Mouse (Mus musculus): ENCODE measurements around the gene Rec8. TPM values are rescaled to one million over a fixed set of nuclear protein-coding genes. Genes with fewer than 3 reads are reported as not detected.

Rec8 gene
- polyA plus RNA-seq (2012; rRNA removed): 17.0 and 19.2 TPM in 2 replicates

GRCm38 (mm10) chr14:55617822-55618221, at the start of gene Rec8:
Gene Rec8 (plus strand): TSS chr14:55618037.

GRCm38 (mm10) chr14:55575302-55575701, 42.5 kb upstream of the Rec8 start, which contains the start of gene Fitm1:
Gene Fitm1 (plus strand): TSS chr14:55575617.

DNA sequence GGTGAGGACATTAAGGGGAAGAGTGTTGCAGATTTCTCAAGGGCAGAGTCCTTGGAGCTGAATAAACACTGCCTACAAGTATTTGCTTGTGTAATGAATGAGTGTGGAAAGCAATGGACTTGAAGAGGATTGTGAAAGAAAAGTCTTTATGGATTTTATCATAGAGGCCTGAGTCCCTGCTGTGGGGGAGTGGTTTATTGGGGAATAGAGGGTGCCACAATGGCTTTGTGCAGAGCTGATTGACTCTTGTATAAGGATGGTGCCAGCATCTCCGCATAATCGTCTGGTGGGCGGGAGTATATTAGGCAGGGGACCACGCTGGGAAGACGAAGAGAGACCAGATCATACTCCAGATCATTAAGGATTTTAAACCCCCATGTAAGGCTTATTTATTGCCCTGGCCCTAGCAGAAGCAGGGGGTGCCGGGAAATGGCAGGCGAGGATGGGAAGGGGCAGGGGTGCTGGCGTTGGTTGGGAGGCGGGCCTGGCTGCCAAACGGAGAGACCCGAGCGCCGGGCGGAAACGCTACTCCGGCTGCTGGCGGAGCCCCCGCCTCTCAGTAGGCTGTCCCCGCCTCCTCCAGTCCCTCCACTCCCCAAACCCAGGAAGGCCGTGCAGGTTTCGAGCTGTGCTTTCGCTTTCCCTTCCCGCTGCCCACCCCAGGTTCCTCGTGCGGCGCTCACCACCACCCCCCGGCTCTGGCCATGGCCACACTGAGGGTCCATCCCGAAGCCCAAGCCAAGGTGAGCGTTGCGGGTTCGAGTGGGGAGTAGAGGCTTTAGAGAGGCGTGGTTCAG, 39.8 kb upstream of the Rec8 start, which contains the start of gene Psme1:
Gene Psme1 (plus strand): TSS at position 253 of the 797 bp plus-strand sequence.

DNA sequence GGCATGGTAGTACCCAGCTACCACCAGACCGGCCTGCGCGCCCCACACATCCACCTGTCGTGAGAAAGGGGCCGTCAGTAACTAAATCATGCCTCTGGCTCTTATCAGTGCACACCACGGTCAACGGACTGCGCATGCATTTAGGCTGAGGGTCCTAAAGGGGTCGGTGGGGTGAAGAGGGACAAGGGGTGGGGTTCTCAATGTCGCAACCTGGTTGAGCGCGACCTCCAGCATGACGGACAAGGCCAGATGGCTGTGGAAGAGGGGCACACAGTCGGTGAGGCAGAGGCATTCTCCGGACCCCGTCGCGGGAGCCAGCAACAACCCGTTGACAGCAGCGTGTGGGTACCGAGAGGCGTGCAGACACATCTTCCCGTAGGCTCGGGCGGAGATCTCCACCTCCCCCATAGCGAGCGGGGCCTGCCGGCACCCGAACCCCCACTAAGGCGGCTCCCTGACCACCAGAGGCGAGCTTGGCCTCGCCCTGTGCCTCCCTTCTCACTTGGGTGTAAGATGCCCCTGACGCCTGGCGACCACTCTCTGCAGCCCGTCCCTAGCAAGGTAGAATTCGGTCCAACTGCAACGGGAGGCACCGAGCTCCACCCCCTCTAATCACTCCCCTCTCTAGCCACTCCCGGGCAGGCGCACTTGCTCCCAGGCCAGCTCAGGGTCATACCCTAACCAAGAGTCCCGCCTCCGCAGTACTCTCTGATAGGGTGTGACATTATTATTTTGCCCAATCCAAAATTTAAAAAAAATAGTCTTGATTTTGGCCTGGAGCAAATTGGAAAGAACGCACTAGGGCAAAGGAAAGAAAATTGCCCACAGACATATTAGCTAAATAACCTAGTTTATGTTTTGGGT, 32.9 kb upstream of the Rec8 start, which contains the start of gene Emc9:
Gene Emc9 (minus strand): TSS at position 601 of the 864 bp plus-strand sequence.

DNA sequence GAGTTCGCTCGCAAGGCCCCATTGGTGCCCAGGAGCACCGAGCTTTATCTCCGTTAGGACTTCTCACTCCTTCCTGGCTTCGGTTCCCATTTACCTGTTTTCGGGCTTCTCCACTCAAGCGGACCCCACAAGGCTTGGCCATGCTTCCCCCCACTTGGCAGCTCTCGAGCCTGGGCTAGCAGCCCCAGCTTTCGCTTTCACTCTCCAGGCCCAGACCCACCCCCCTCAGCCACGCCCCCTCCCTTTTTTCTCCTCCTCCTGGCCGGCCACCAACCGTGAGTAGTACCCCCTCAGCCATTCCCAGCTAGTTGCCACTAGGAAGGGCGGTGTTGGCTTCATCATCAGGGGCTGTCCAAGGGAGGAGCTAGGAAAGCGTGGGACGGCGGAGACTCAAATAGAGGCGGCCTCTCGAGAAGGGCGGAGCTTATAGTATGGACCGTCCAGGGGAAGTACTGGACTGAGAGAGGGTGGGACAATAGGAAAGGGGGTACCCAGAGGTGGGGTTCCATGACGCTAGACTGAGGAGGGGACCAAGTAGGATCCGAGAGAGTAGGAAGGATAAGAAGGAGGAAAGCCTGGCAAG, 27.0 kb upstream of the Rec8 start, which contains the start of gene Psme2:
Gene Psme2 (minus strand): TSS at position 366 of the 583 bp plus-strand sequence.

DNA sequence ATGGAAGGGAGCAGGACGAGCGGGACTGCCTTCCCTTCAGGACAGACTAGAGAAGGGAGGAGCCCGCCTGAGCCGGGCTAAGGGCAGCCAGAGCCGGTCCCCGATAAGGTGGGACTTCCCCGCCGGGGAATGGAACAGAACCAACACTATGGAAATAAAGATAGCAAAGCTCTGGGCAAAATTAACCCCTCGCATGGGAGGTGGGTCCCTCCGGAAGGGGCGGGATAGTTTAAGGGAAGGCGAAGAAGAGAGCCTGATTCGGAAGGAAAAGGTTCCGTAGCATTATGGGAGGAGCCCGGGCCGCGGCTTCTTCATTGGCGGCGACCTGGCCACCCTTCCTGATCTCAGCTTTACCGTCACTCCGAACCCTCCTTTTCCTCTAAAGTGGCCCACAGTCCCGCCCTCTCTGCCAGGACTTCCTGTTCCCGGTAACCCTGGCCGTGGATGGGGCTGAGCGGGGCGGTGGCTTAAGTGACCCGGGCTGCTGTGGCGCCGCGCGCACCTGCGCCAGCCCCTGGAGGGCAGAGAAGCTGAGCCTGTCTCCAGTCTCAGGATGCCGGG, 26.4 kb upstream of the Rec8 start, which contains the start of gene Rnf31:
Gene Rnf31 (plus strand): TSS at position 378 of the 561 bp plus-strand sequence.

GRCm38 (mm10) chr14:55603271-55603632, 14.6 kb upstream of the Rec8 start, which contains the start of gene Irf9:
Gene Irf9 (plus strand): TSS chr14:55603571.

GRCm38 (mm10) chr14:55635523-55636007, 17.7 kb downstream of the Rec8 start, which contains the start of gene Ipo4:
Gene Ipo4 (minus strand): TSS chr14:55635957.

GRCm38 (mm10) chr14:55637795-55638194, 20.0 kb downstream of the Rec8 start, which contains the start of gene Gm49378:
Gene Gm49378 (minus strand): TSS chr14:55637895.

DNA sequence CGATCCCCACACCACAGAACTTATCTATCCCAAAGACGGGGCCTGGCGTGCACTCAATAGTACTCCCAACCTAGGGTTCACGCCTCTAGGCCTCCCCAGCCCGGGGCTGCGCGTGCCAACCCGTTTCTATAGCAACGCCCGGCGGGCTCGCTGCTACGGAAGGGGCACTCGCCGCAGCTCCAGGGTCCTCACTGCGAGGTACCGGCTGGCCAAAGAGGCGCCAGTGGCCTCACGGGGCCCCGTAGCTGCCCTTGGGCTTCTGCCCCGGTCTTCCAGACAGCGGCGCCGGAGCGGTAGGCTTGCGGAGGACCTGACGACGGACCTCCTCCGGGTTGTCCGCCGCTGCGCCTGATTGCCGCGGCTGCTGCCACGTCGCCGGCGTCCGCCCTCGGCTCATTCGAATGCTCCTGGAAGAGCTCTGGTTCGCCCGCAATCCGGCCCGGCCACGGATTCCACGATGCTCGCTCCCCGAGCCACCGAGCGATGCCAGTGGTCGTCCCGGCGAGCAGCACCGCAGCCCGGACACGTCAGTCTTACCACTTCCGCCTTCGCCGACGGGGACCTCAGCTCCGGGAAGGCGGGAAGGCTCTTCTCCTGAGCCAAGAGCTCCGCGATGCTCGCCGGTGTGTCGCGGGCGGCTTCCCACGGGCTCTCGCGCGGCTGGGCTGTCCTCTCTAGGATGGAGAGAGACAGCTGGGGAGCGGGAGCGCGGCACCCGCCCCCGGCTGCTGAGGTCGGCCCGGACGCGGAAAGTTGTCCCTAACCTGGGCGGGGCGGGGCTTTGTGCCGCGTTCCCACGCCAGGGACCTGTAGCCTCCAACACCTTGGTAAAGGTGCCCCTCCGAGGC, 25.4 kb downstream of the Rec8 start, which contains the start of gene Tm9sf1:
Gene Tm9sf1 (minus strand): TSS at position 747 of the 848 bp plus-strand sequence.

DNA sequence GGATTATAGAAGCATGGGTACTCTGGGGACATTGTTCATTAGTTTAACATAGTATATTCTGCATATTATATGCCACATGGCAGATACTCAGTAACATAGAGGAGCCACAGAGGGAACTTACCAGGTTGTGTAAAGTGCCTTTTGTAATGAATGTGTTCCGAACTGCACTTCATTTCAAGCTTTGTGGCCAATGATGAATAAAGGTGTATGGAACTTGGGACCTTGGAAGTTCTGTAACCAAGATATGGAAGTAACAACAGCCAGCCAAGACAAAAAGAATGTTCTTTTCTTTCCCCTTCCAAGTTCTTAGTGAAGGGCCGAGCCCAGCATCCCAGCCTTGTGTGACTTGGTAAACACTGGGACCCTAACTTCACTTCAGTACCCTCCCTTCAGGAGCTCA, 32.0 kb downstream of the Rec8 start, which contains the start of gene Tssk4:
Gene Tssk4 (plus strand): TSS at position 301 of the 400 bp plus-strand sequence.

DNA sequence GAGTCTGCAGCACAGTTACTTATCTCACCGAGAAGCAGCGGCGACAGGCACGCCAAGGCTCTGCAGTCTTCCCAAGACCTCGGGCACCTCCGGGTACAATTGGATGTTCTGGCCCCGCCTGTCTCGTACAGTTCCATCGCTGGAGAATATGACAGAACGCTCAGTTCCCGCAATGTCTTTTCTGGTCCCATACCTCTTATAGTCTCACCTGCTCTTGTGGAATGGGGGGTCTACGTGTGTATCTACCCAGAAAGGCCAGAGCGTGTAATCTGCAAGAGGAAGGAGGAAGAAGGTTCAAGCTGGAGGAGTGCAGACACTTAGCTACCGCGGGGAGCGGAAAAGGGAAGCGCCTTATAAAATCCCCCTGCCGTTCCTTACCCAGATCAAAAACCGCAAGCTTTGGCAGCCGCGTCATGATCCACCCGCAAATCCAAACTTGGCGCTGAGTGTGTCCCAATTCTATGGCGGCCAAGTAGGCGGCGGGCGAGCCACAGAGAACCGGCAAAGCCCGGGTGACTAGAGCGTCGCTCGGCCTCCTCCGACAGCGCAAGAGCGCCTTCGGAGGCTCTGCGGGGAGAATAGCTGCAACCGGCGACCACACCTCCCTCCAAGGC, 42.2 kb downstream of the Rec8 start, which contains the start of gene Mdp1:
Gene Mdp1 (minus strand): TSS at position 549 of the 614 bp plus-strand sequence.

GRCm38 (mm10) chr14:55671833-55672740, 54.2 kb downstream of the Rec8 start, which contains the start of the genes Gmpr2 and Nedd8:
Gene Gmpr2 (plus strand): TSS chr14:55671941.
Gene Nedd8 (minus strand): TSS chr14:55672124.

Other genes starting within 250 kb of the Rec8 start
- 48.2 and 49.4 TPM in 2 replicates for gene Dhrs4, start 139.3 kb upstream of the Rec8 start, polyA plus RNA-seq (2012; rRNA removed)
- gene Carmil3, start 127.4 kb upstream of the Rec8 start, polyA plus RNA-seq (2012; rRNA removed): 55.6 and 61.7 TPM in 2 replicates
- gene Cpne6, start 107.6 kb upstream of the Rec8 start, polyA plus RNA-seq (2012; rRNA removed): 0.79 and 1.2 TPM in 2 replicates
- 0.09 and 0.11 TPM in 2 replicates for gene Nrl, start 93.1 kb upstream of the Rec8 start, polyA plus RNA-seq (2012; rRNA removed)
- gene Pck2, start 77.8 kb upstream of the Rec8 start, polyA plus RNA-seq (2012; rRNA removed): 17.8 and 25.7 TPM in 2 replicates
- 63.0 and 75.5 TPM in 2 replicates for gene Dcaf11, start 58.0 kb upstream of the Rec8 start, polyA plus RNA-seq (2012; rRNA removed)
- gene A730061H03Rik, start 57.6 kb upstream of the Rec8 start, polyA plus RNA-seq (2012; rRNA removed): 0.18 and 0.30 TPM in 2 replicates
- 1.3 and 8.1 TPM in 2 replicates for gene Fitm1, start 42.4 kb upstream of the Rec8 start, polyA plus RNA-seq (2012; rRNA removed)
- gene Psme1, start 39.9 kb upstream of the Rec8 start, polyA plus RNA-seq (2012; rRNA removed): 75.5 and 136 TPM in 2 replicates
- 7.7 TPM in 2 replicates for gene Emc9, start 32.7 kb upstream of the Rec8 start, polyA plus RNA-seq (2012; rRNA removed)
- 72.7 and 98.9 TPM in 2 replicates for gene Psme2, start 26.9 kb upstream of the Rec8 start, polyA plus RNA-seq (2012; rRNA removed)
- 22.3 and 22.4 TPM in 2 replicates for gene Rnf31, start 26.3 kb upstream of the Rec8 start, polyA plus RNA-seq (2012; rRNA removed)
- 19.0 and 20.1 TPM in 2 replicates for gene Irf9, start 14.5 kb upstream of the Rec8 start, polyA plus RNA-seq (2012; rRNA removed)
- gene Ipo4, start 17.9 kb downstream of the Rec8 start, polyA plus RNA-seq (2012; rRNA removed): 119 and 120 TPM in 2 replicates
- gene Gm49378, start 19.9 kb downstream of the Rec8 start, polyA plus RNA-seq (2012; rRNA removed): 3.4 and 4.1 TPM in 2 replicates
- 52.0 and 59.3 TPM in 2 replicates for gene Tm9sf1, start 25.8 kb downstream of the Rec8 start, polyA plus RNA-seq (2012; rRNA removed)
- gene Tssk4, start 32.1 kb downstream of the Rec8 start, polyA plus RNA-seq (2012; rRNA removed): 2.4 TPM in 2 replicates
- gene Mdp1, start 42.5 kb downstream of the Rec8 start, polyA plus RNA-seq (2012; rRNA removed): 54.9 and 66.5 TPM in 2 replicates
- gene Gmpr2, start 53.9 kb downstream of the Rec8 start, polyA plus RNA-seq (2012; rRNA removed): 40.5 and 45.5 TPM in 2 replicates
- gene Nedd8, start 54.1 kb downstream of the Rec8 start, polyA plus RNA-seq (2012; rRNA removed): 438 and 468 TPM in 2 replicates
- gene Tinf2, start 63.8 kb downstream of the Rec8 start, polyA plus RNA-seq (2012; rRNA removed): 48.1 and 69.4 TPM in 2 replicates
- 0.82 and 0.91 TPM in 2 replicates for gene Tgm1, start 95.9 kb downstream of the Rec8 start, polyA plus RNA-seq (2012; rRNA removed)
- 27.0 and 29.8 TPM in 2 replicates for gene Rabggta, start 104.2 kb downstream of the Rec8 start, polyA plus RNA-seq (2012; rRNA removed)
- 64.8 and 70.9 TPM in 2 replicates for gene Dhrs1, start 127.7 kb downstream of the Rec8 start, polyA plus RNA-seq (2012; rRNA removed)
- 24.1 and 26.2 TPM in 2 replicates for gene Nop9, start 127.7 kb downstream of the Rec8 start, polyA plus RNA-seq (2012; rRNA removed)
- 1.9 and 2.2 TPM in 2 replicates for gene Cideb, start 140.4 kb downstream of the Rec8 start, polyA plus RNA-seq (2012; rRNA removed)
- 0.31 and 0.32 TPM in 2 replicates for gene Ltb4r2, start 143.4 kb downstream of the Rec8 start, polyA plus RNA-seq (2012; rRNA removed)
- gene Ltb4r1, start 147.9 kb downstream of the Rec8 start, polyA plus RNA-seq (2012; rRNA removed): 0.43 and 0.58 TPM in 2 replicates
- 3.7 and 15.6 TPM in 2 replicates for gene Adcy4, start 166.1 kb downstream of the Rec8 start, polyA plus RNA-seq (2012; rRNA removed)
- 7.1 and 18.8 TPM in 2 replicates for gene Ripk3, start 170.8 kb downstream of the Rec8 start, polyA plus RNA-seq (2012; rRNA removed)
- 43.3 and 96.2 TPM in 2 replicates for gene Nfatc4, start 205.1 kb downstream of the Rec8 start, polyA plus RNA-seq (2012; rRNA removed)
- gene Nynrin, start 236.0 kb downstream of the Rec8 start, polyA plus RNA-seq (2012; rRNA removed): 29.2 and 33.9 TPM in 2 replicates